Mouse (Mus musculus): ENCODE measurements around the gene Parpbp. TPM values are rescaled to one million over a fixed set of nuclear protein-coding genes. Genes with fewer than 3 reads are reported as not detected.

Parpbp gene
- total RNA-seq, 1 experiment from 2014 or later, result 5.2 TPM

Other genes with a start within 250 kb of the Parpbp start
- not detected in 2 replicates for gene Pmch, start 55.9 kb downstream of the Parpbp start, total RNA-seq (2021)
- gene Nup37, start 51 bp upstream of the Parpbp start, total RNA-seq (2021), result 13.3 and 15.2 TPM in 2 replicates
- 47.8 and 48.4 TPM in 2 replicates for gene Washc3, start 54.2 kb upstream of the Parpbp start, total RNA-seq (2021)
- gene Dram1, start 232.1 kb upstream of the Parpbp start, total RNA-seq (2021), result 6.0 and 7.8 TPM in 2 replicates
- gene Gnptab, start 232.2 kb upstream of the Parpbp start, total RNA-seq (2021), result 25.0 and 26.1 TPM in 2 replicates

Measured in adrenal gland, postnatal 14 days (tissue).